Mouse (Mus musculus): ENCODE data around the gene Olfr657. TPM values are rescaled to one million over a fixed set of nuclear protein-coding genes. Genes with fewer than 3 reads are reported as not detected.

The Olfr657 gene
- polyA plus RNA-seq, 1 experiment from 2014 or later, result not detected

Other genes with a start within 250 kb of the Olfr657 start
- gene Trim30c, start 224.0 kb upstream of the Olfr657 start, polyA plus RNA-seq (2016; fragmentation: Nextera tagmentation; extraction: Ambion mirVana), result 0.22 TPM in 1 of 2 replicates, not detected in the other
- gene Trim30a, start 159.6 kb upstream of the Olfr657 start, polyA plus RNA-seq (2016; fragmentation: Nextera tagmentation; extraction: Ambion mirVana), result 0.45 and 0.52 TPM in 2 replicates
- gene Trim30d, start 116.9 kb upstream of the Olfr657 start, polyA plus RNA-seq (2016; fragmentation: Nextera tagmentation; extraction: Ambion mirVana), result not detected in 2 replicates
- gene Olfr651, start 74.7 kb upstream of the Olfr657 start, polyA plus RNA-seq (2016; fragmentation: Nextera tagmentation; extraction: Ambion mirVana), result not detected in 2 replicates
- 0.03 TPM in 1 of 2 replicates, not detected in the other for gene Olfr652, start 63.9 kb upstream of the Olfr657 start, polyA plus RNA-seq (2016; fragmentation: Nextera tagmentation; extraction: Ambion mirVana)
- gene Olfr653, start 47.5 kb upstream of the Olfr657 start, polyA plus RNA-seq (2016; fragmentation: Nextera tagmentation; extraction: Ambion mirVana), result not detected in 2 replicates
- not detected in 2 replicates for gene Olfr654, start 37.8 kb upstream of the Olfr657 start, polyA plus RNA-seq (2016; fragmentation: Nextera tagmentation; extraction: Ambion mirVana)
- not detected in 2 replicates for gene Olfr655, start 23.0 kb upstream of the Olfr657 start, polyA plus RNA-seq (2016; fragmentation: Nextera tagmentation; extraction: Ambion mirVana)
- gene Olfr656, start 10.8 kb upstream of the Olfr657 start, polyA plus RNA-seq (2016; fragmentation: Nextera tagmentation; extraction: Ambion mirVana), result not detected in 2 replicates
- gene Olfr658, start 22.5 kb downstream of the Olfr657 start, polyA plus RNA-seq (2016; fragmentation: Nextera tagmentation; extraction: Ambion mirVana), result not detected in 2 replicates
- not detected in 2 replicates for gene Olfr659, start 42.0 kb downstream of the Olfr657 start, polyA plus RNA-seq (2016; fragmentation: Nextera tagmentation; extraction: Ambion mirVana)
- gene Olfr661, start 61.7 kb downstream of the Olfr657 start, polyA plus RNA-seq (2016; fragmentation: Nextera tagmentation; extraction: Ambion mirVana), result not detected in 2 replicates
- gene Usp17le, start 152.7 kb downstream of the Olfr657 start, polyA plus RNA-seq (2016; fragmentation: Nextera tagmentation; extraction: Ambion mirVana), result not detected in 2 replicates
- not detected in 2 replicates for gene Usp17lb, start 217.8 kb downstream of the Olfr657 start, polyA plus RNA-seq (2016; fragmentation: Nextera tagmentation; extraction: Ambion mirVana)
- gene Usp17la, start 232.2 kb downstream of the Olfr657 start, polyA plus RNA-seq (2016; fragmentation: Nextera tagmentation; extraction: Ambion mirVana), result not detected in 2 replicates

Measured in embryonic facial prominence, embryonic 10.5 days (tissue).